Mouse (Mus musculus) monocyte, adult 2 months (primary cell): ENCODE results near the gene Tsga10.
"Not testable (repeated sequence)": the region's sequence is repeated elsewhere in the genome, so short reads cannot be mapped to it uniquely, and the experiment has no call there.

Experiments used
- DNase-seq, 2 experiments: peaks; one replicate each; pipeline ENCODE4 v3.0.0; 2022; ENCODE audit warnings: low spot score in 2 of 2, low read depth in 1 of 2

Gene Tsga10

GRCm38 (mm10) chr1:37864511-37865400 lies 1.5 kb downstream of the Tsga10 start:
- peak; percentile 98 to 99 for DNase-seq

GRCm38 (mm10) chr1:37850696-37851095 lies 15.5 kb downstream of the Tsga10 start:
- no peak for DNase-seq

- DNase-seq = no peak
Measured at GRCm38 (mm10) chr1:37846878-37847277, 19.4 kb downstream of the Tsga10 start.

GRCm38 (mm10) chr1:37831681-37832080 lies 34.5 kb downstream of the Tsga10 start:
- no peak for DNase-seq

- not testable (repeated sequence) for DNase-seq
Measured at GRCm38 (mm10) chr1:37802291-37802690, 63.9 kb downstream of the Tsga10 start.

GRCm38 (mm10) chr1:37800298-37800697 lies 65.9 kb downstream of the Tsga10 start:
- DNase-seq = no peak

- no peak for DNase-seq
Measured at GRCm38 (mm10) chr1:37799505-37799904, 66.7 kb downstream of the Tsga10 start.

- no peak for DNase-seq
Measured at GRCm38 (mm10) chr1:37759407-37759806, 106.8 kb downstream of the Tsga10 start.

GRCm38 (mm10) chr1:37744650-37745259 lies 121.5 kb downstream of the Tsga10 start:
- no peak for DNase-seq

GRCm38 (mm10) chr1:37742602-37743270 lies 123.5 kb downstream of the Tsga10 start:
- no peak for DNase-seq

GRCm38 (mm10) chr1:37742126-37742525 lies 124.1 kb downstream of the Tsga10 start:
- DNase-seq = no peak

- no peak for DNase-seq
Measured at GRCm38 (mm10) chr1:37740161-37740802, 125.9 kb downstream of the Tsga10 start.

GRCm38 (mm10) chr1:37738895-37739294 lies 127.3 kb downstream of the Tsga10 start:
- no peak for DNase-seq

- no peak for DNase-seq
Measured at GRCm38 (mm10) chr1:37737045-37737444, 129.2 kb downstream of the Tsga10 start.

GRCm38 (mm10) chr1:37735932-37736331 lies 130.3 kb downstream of the Tsga10 start:
- DNase-seq = no peak

GRCm38 (mm10) chr1:37734841-37735240 lies 131.4 kb downstream of the Tsga10 start:
- peak in 1 of 2 experiments; percentile 19 for DNase-seq

GRCm38 (mm10) chr1:37729353-37729752 lies 136.9 kb downstream of the Tsga10 start:
- DNase-seq = no peak

GRCm38 (mm10) chr1:37728053-37728452 lies 138.2 kb downstream of the Tsga10 start:
- DNase-seq = no peak

- no peak for DNase-seq
Measured at GRCm38 (mm10) chr1:37727186-37727585, 139.0 kb downstream of the Tsga10 start.

- DNase-seq = no peak
Measured at GRCm38 (mm10) chr1:37726426-37726825, 139.8 kb downstream of the Tsga10 start.

- no peak for DNase-seq
Measured at GRCm38 (mm10) chr1:37725880-37726279, 140.3 kb downstream of the Tsga10 start.
